Comparison of ENCODE assay signal across 8 mouse cellular contexts in the genomic region with DNA sequence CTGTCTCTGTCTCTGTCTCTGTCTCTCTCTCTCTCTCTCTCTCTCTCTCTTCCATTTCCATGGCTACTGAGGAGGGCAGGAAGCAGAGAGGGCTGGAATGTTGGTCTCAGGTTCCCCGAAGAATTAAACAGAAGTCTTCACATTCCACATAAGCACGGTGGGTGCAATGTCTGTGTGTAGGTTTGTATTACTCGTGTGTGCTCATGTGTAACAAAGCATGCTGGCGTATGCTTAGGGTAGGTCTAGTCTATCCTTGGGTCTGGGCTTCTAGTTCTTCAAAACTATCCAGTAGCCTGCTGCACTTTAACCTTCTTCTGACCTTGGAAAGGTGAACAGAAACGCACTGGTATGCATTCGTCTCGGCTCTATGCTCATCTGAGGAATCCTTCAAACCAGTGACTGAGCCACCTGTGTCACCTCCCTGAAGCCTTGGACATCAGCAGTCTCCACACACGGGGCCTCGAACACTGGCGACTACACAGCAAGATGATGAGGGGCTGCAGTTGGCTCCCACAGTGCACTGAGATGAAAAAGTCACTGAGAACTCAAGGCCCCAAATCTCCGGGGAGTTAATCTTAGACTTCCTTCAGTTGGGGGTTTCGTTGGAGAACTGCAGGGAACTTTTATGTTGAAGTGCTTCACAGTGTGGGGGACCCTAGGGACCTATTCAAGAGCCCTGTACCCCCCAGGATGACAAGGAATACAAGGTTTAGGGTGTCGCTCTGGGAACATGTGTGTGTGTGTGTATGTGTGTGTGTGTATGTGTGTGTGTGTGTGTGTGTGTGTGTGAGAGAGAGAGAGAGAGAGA.
A peak's percentile ranks its signal among the peaks of the same experiment; 100 is the strongest.
DNase-seq lines count a peak whose midpoint lies in the region; ATAC-seq and TF ChIP-seq lines count a peak whose summit lies in the region.
"Had no signal": no experiment of that assay in that cellular context is flagged by ENCODE, and none has a peak within 500 bp of the region (broad histone marks: within the 10 kb centered on the region; RNA-seq: fewer than 3 reads in every experiment).

No protein-coding gene starts in this region.

- H3K9ac ChIP-seq in liver, postnatal 0 days (replicated peaks) = no peak overlapping the region
- H3K9ac ChIP-seq in liver, embryonic 11.5 days (ENCODE audit: low read depth, low read length) = no peak overlapping the region
- H3K9ac ChIP-seq in forebrain, embryonic 12.5 days = no peak overlapping the region
- no peak overlapping the region for H3K9ac ChIP-seq in limb, embryonic 15.5 days

- H3K27me3 ChIP-seq in liver, postnatal 0 days (ENCODE audit: insufficient read depth, low read length) = no peaks in the 10 kb centered on the region
- H3K27me3 ChIP-seq in liver, embryonic 11.5 days (replicated peaks; ENCODE audit: control insufficient read depth, insufficient read depth, low read length) = no peaks in the 10 kb centered on the region
- H3K27me3 ChIP-seq in forebrain, embryonic 12.5 days = no peaks in the 10 kb centered on the region
- no peaks in the 10 kb centered on the region for H3K27me3 ChIP-seq in limb, embryonic 15.5 days

- no peak for DNase-seq in liver, postnatal 0 days
- no peak for DNase-seq in liver, embryonic 11.5 days (ENCODE audit: low spot score)
- peak; percentile 51 for DNase-seq in R1 (ENCODE audit: low read depth, low spot score)
- DNase-seq in left cerebral cortex, adult 8-10 months (ENCODE audit: low spot score in 2 of 2) = no peak
- DNase-seq in cerebellum, adult 11-12 months = no peak
- DNase-seq: lung, adult 2 months had no signal

- H3K27ac ChIP-seq in liver, postnatal 0 days (ENCODE audit: low read depth) = peak overlapping the region; percentile 57
- no peak overlapping the region for H3K27ac ChIP-seq in liver, embryonic 11.5 days (ENCODE audit: low read depth, low read length)
- peak overlapping the region; percentile 42 for H3K27ac ChIP-seq in forebrain, embryonic 12.5 days
- peak overlapping the region; percentile 63 for H3K27ac ChIP-seq in limb, embryonic 15.5 days

- H3K9me3 ChIP-seq in liver, postnatal 0 days (ENCODE audit: low read length) = no peaks in the 10 kb centered on the region
- no peaks in the 10 kb centered on the region for H3K9me3 ChIP-seq in liver, embryonic 11.5 days (ENCODE audit: control insufficient read depth, low read length)
- H3K9me3 ChIP-seq in forebrain, embryonic 12.5 days = no peaks in the 10 kb centered on the region
- no peaks in the 10 kb centered on the region for H3K9me3 ChIP-seq in limb, embryonic 15.5 days

- H3K4me2 ChIP-seq in liver, postnatal 0 days (ENCODE audit: low read depth, low read length) = no peak overlapping the region
- no peak overlapping the region for H3K4me2 ChIP-seq in liver, embryonic 11.5 days
- H3K4me2 ChIP-seq in forebrain, embryonic 12.5 days = no peak overlapping the region
- H3K4me2 ChIP-seq in limb, embryonic 15.5 days = no peak overlapping the region

- peaks cover 15% of the 10 kb centered on the region for H3K4me1 ChIP-seq in liver, postnatal 0 days (ENCODE audit: insufficient read depth)
- peaks cover 38% of the 10 kb centered on the region for H3K4me1 ChIP-seq in liver, embryonic 11.5 days (replicated peaks; ENCODE audit: control insufficient read depth, insufficient read depth, low read length)
- peaks cover 64% of the 10 kb centered on the region for H3K4me1 ChIP-seq in forebrain, embryonic 12.5 days
- peaks cover 57% of the 10 kb centered on the region for H3K4me1 ChIP-seq in limb, embryonic 15.5 days

- WGBS in liver, postnatal 0 days (ENCODE audit: insufficient replicate concordance) = 74% methylated on average over 13 of the region's 13 CpGs
- WGBS in liver, embryonic 11.5 days = 71% methylated on average over 13 of the region's 13 CpGs
- WGBS in forebrain, embryonic 12.5 days = 66% methylated on average over 13 of the region's 13 CpGs
- WGBS in limb, embryonic 15.5 days = 42% methylated on average over 13 of the region's 13 CpGs

- no peaks in the 10 kb centered on the region for H3K36me3 ChIP-seq in liver, postnatal 0 days (replicated peaks; ENCODE audit: insufficient read depth, low read length)
- 0 out of 2 replicates have a peak, but pooled peaks cover 2% of the 10 kb centered on the region for H3K36me3 ChIP-seq in liver, embryonic 11.5 days (ENCODE audit: control insufficient read depth, insufficient read depth, low read length)
- H3K36me3 ChIP-seq in forebrain, embryonic 12.5 days (replicated peaks) = peaks cover 8% of the 10 kb centered on the region
- H3K36me3 ChIP-seq in limb, embryonic 15.5 days = no peaks in the 10 kb centered on the region

- H3K4me3 ChIP-seq in liver, postnatal 0 days (ENCODE audit: low read depth, low read length) = no peak overlapping the region
- no peak overlapping the region for H3K4me3 ChIP-seq in liver, embryonic 11.5 days (ENCODE audit: low read depth, low read length)
- H3K4me3 ChIP-seq in forebrain, embryonic 12.5 days (replicated peaks) = no peak overlapping the region
- H3K4me3 ChIP-seq in limb, embryonic 15.5 days = no peak overlapping the region

- TF ChIP-seq CTCF in liver, postnatal 0 days (IDR thresholded peaks at IDR 0.05; ENCODE audit: low read depth) = no peak

- TF ChIP-seq EP300 in liver, postnatal 0 days (IDR thresholded peaks at IDR 0.05; ENCODE audit: low read depth) = no peak

- ATAC-seq in liver, postnatal 0 days = peak; percentile 45; the same call in 1 of the 2 replicates
- ATAC-seq in liver, embryonic 11.5 days (replicated peaks; ENCODE audit: low FRiP score) = no peak
- no peak for ATAC-seq in forebrain, embryonic 12.5 days (ENCODE audit: low FRiP score)
- no peak for ATAC-seq in limb, embryonic 15.5 days (ENCODE audit: insufficient number of reproducible peaks, low FRiP score, low TSS enrichment, low read depth)
